Mouse (Mus musculus): ENCODE data around the gene Vmn2r89. TPM values are rescaled to one million over a fixed set of nuclear protein-coding genes. Genes with fewer than 3 reads are reported as not detected.

The Vmn2r89 gene
- polyA plus RNA-seq, 1 experiment = not detected

DNA sequence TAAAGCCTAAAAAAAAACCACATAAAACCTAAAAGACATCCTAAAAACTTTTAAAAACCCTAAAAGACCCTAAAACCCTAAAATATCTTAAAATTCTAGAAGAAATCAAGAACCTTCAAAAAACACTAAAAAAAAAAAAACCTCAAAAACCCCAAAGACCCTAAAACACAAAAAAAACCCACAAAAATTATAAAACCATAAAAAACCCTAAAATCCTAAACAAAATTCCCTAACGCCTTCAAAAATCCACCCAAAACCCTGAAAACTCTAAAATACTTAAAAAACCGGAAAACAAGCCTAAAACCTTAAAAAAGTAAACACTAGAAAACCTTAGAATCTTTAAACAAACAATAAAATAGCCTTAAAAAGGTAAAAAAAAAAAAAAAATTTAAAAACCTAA is 46.3 kb downstream of the Vmn2r89 start:
- Histone ChIP-seq H3K27me3 (ENCODE audit: control insufficient read depth, insufficient read depth, insufficient read length) (no peaks in the 10 kb centered on the region), H3ac (ENCODE audit: control insufficient read depth, insufficient read length, low read depth) (no peak overlapping the region), H3K79me3 (ENCODE audit: low read depth) (no peaks in the 10 kb centered on the region), H3K4me3 (ENCODE audit: insufficient read depth, poor library complexity, severe bottlenecking) (no peak overlapping the region), H3K79me2 (ENCODE audit: control insufficient read depth, insufficient read depth) (no peaks in the 10 kb centered on the region), H3K36me3 (ENCODE audit: control insufficient read depth, insufficient read depth) (no peaks in the 10 kb centered on the region)
- no peak for TF ChIP-seq FOSL1 (IDR thresholded peaks at IDR 0.05; ENCODE audit: insufficient read depth, low read length, poor library complexity, severe bottlenecking)
- no peak for TF ChIP-seq CEBPB (IDR thresholded peaks at IDR 0.05; ENCODE audit: low read depth)
- no peak for TF ChIP-seq CTCF (IDR thresholded peaks at IDR 0.05; ENCODE audit: control insufficient read depth, insufficient read depth, insufficient read length)
- TF ChIP-seq USF1 (IDR thresholded peaks at IDR 0.05; ENCODE audit: low read depth) = no peak
- TF ChIP-seq MYOG (IDR thresholded peaks at IDR 0.05; ENCODE audit: control insufficient read depth, extremely low read depth, insufficient read length) = no peak
- no peak for TF ChIP-seq MAX (IDR thresholded peaks at IDR 0.05)
- no peak for TF ChIP-seq MYOD1 (IDR thresholded peaks at IDR 0.05; ENCODE audit: control insufficient read depth, insufficient read length, low read depth)

DNA sequence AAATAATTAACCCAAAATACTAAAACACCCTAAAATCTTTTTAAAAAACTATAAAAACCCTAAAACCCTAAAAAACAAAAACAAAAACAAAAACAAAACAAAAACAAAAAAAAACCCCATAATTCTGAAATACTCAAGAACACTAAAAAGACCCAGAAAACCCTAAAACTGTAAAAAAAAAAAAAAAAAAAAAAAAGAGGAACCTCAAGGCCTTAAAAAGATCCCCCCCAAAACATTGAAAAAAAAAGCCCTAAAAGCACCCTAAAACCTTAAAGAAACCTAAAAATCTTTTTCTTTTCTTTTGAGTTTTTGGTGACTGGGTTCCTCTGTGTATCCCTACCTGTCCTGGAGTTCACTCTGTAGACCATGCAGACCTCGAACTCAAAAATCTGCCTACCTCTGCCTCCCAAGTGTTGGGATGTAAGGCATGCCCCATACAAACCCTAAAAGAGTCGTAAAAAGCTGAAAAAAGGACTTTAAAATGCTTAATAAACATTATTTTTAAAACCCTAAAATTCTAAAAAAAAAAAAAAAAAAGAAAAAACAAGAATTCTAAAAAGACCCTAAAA is 48.1 kb downstream of the Vmn2r89 start:
- no peak overlapping the region for H3K4me3 ChIP-seq (ENCODE audit: insufficient read depth, poor library complexity, severe bottlenecking)
- no peak overlapping the region for H3ac ChIP-seq (ENCODE audit: control insufficient read depth, insufficient read length, low read depth)
- no peak for TF ChIP-seq CTCF (IDR thresholded peaks at IDR 0.05; ENCODE audit: control insufficient read depth, insufficient read depth, insufficient read length)
- no peak for TF ChIP-seq MYOD1 (IDR thresholded peaks at IDR 0.05; ENCODE audit: control insufficient read depth, insufficient read length, low read depth)
- no peak for TF ChIP-seq MYOG (IDR thresholded peaks at IDR 0.05; ENCODE audit: control insufficient read depth, extremely low read depth, insufficient read length)
- no peak for TF ChIP-seq USF1 (IDR thresholded peaks at IDR 0.05; ENCODE audit: low read depth)
- no peak for TF ChIP-seq FOSL1 (IDR thresholded peaks at IDR 0.05; ENCODE audit: insufficient read depth, low read length, poor library complexity, severe bottlenecking)
- TF ChIP-seq MAX (IDR thresholded peaks at IDR 0.05) = no peak
- no peak for TF ChIP-seq CEBPB (IDR thresholded peaks at IDR 0.05; ENCODE audit: low read depth)
- no peaks in the 10 kb centered on the region for H3K36me3 ChIP-seq (ENCODE audit: control insufficient read depth, insufficient read depth)
- no peaks in the 10 kb centered on the region for H3K27me3 ChIP-seq (ENCODE audit: control insufficient read depth, insufficient read depth, insufficient read length)
- H3K79me2 ChIP-seq (ENCODE audit: control insufficient read depth, insufficient read depth) = no peaks in the 10 kb centered on the region
- H3K79me3 ChIP-seq (ENCODE audit: low read depth) = no peaks in the 10 kb centered on the region

DNA sequence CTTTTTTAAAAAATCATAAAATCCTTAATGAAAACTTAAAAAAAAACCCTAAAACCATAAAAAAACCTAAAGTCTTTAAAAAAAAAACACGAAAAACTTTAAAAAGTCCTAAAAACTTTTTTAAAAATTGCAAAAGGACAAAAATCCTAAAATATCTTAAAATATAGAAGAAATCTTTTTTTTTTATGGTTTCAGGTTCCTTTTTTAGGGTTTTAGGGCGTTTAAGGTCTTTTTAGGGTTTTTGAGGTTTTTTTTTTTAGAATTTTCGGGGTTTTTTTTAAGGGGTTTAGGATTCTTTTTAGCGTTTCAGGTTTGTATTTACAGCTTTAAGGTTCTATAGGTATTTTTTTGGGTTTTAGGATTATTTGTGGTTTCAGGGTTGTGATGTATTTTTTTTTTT is 48.8 kb downstream of the Vmn2r89 start:
- H3ac ChIP-seq (ENCODE audit: control insufficient read depth, insufficient read length, low read depth) = no peak overlapping the region
- H3K36me3 ChIP-seq (ENCODE audit: control insufficient read depth, insufficient read depth) = no peaks in the 10 kb centered on the region
- H3K79me3 ChIP-seq (ENCODE audit: low read depth) = no peaks in the 10 kb centered on the region
- no peak overlapping the region for H3K4me3 ChIP-seq (ENCODE audit: insufficient read depth, poor library complexity, severe bottlenecking)
- no peak for TF ChIP-seq MYOG (IDR thresholded peaks at IDR 0.05; ENCODE audit: control insufficient read depth, extremely low read depth, insufficient read length)
- no peak for TF ChIP-seq MYOD1 (IDR thresholded peaks at IDR 0.05; ENCODE audit: control insufficient read depth, insufficient read length, low read depth)
- no peak for TF ChIP-seq USF1 (IDR thresholded peaks at IDR 0.05; ENCODE audit: low read depth)
- TF ChIP-seq CEBPB (IDR thresholded peaks at IDR 0.05; ENCODE audit: low read depth) = no peak
- TF ChIP-seq MAX (IDR thresholded peaks at IDR 0.05) = no peak
- TF ChIP-seq CTCF (IDR thresholded peaks at IDR 0.05; ENCODE audit: control insufficient read depth, insufficient read depth, insufficient read length) = no peak
- TF ChIP-seq FOSL1 (IDR thresholded peaks at IDR 0.05; ENCODE audit: insufficient read depth, low read length, poor library complexity, severe bottlenecking) = no peak
- no peaks in the 10 kb centered on the region for H3K79me2 ChIP-seq (ENCODE audit: control insufficient read depth, insufficient read depth)
- no peaks in the 10 kb centered on the region for H3K27me3 ChIP-seq (ENCODE audit: control insufficient read depth, insufficient read depth, insufficient read length)

DNA sequence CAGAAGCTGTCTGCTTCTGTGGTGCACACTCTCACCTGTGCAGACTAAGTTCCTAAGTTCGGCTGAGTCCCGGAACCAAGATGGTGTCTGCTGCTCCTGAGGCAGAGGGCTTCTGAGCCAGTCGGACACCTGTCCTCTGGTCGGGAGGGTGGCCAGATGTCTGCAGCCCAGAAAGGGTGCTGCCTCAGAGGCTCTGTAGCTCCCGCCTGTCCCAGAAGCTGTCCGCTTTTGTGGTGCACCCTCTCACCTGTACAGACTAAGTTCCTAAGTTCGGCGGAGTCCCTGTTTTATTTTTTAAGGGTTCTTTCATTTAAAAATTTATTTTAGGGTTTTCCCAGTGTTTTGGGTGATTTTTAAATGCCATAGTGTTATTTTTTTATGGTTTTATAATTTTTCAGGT is 55.8 kb downstream of the Vmn2r89 start:
- Histone ChIP-seq H3K27me3 (ENCODE audit: control insufficient read depth, insufficient read depth, insufficient read length) (no peaks in the 10 kb centered on the region), H3ac (ENCODE audit: control insufficient read depth, insufficient read length, low read depth) (no peak overlapping the region), H3K4me3 (ENCODE audit: insufficient read depth, poor library complexity, severe bottlenecking) (no peak overlapping the region), H3K36me3 (ENCODE audit: control insufficient read depth, insufficient read depth) (no peaks in the 10 kb centered on the region), H3K79me3 (ENCODE audit: low read depth) (no peaks in the 10 kb centered on the region), H3K79me2 (ENCODE audit: control insufficient read depth, insufficient read depth) (no peaks in the 10 kb centered on the region)
- TF ChIP-seq CEBPB (IDR thresholded peaks at IDR 0.05; ENCODE audit: low read depth) (no peak), CTCF (IDR thresholded peaks at IDR 0.05; ENCODE audit: control insufficient read depth, insufficient read depth, insufficient read length) (no peak), USF1 (IDR thresholded peaks at IDR 0.05; ENCODE audit: low read depth) (no peak), MYOD1 (IDR thresholded peaks at IDR 0.05; ENCODE audit: control insufficient read depth, insufficient read length, low read depth) (no peak), MAX (IDR thresholded peaks at IDR 0.05) (no peak), FOSL1 (IDR thresholded peaks at IDR 0.05; ENCODE audit: insufficient read depth, low read length, poor library complexity, severe bottlenecking) (no peak), MYOG (IDR thresholded peaks at IDR 0.05; ENCODE audit: control insufficient read depth, extremely low read depth, insufficient read length) (no peak)

Other genes starting within 250 kb of the Vmn2r89 start
- not detected for gene Ear14, start 248.5 kb upstream of the Vmn2r89 start, polyA plus RNA-seq (2012; fragmentation: generic; extraction: Trizol)
- not detected for gene Rnase2a, start 195.7 kb upstream of the Vmn2r89 start, polyA plus RNA-seq (2012; fragmentation: generic; extraction: Trizol)
- gene Gm7247, start 90.1 kb upstream of the Vmn2r89 start, polyA plus RNA-seq (2012; fragmentation: generic; extraction: Trizol) = not detected
- not detected for gene Vmn2r88, start 41.0 kb upstream of the Vmn2r89 start, polyA plus RNA-seq (2012; fragmentation: generic; extraction: Trizol)
- not detected for gene Gm5622, start 100.9 kb downstream of the Vmn2r89 start, polyA plus RNA-seq (2012; fragmentation: generic; extraction: Trizol)
- not detected for gene Gm17175, start 122.2 kb downstream of the Vmn2r89 start, polyA plus RNA-seq (2012; fragmentation: generic; extraction: Trizol)
- gene Gm17174, start 140.3 kb downstream of the Vmn2r89 start, polyA plus RNA-seq (2012; fragmentation: generic; extraction: Trizol) = not detected
- gene Gm17078, start 159.5 kb downstream of the Vmn2r89 start, polyA plus RNA-seq (2012; fragmentation: generic; extraction: Trizol) = not detected
- gene Gm4181, start 183.8 kb downstream of the Vmn2r89 start, polyA plus RNA-seq (2012; fragmentation: generic; extraction: Trizol) = 0.19 TPM
- gene Gm17079, start 243.6 kb downstream of the Vmn2r89 start, polyA plus RNA-seq (2012; fragmentation: generic; extraction: Trizol) = not detected

All from C2C12 (cell line).